Mouse (Mus musculus): Measurements from ENCODE around the gene Olfr874. TPM values are rescaled to one million over a fixed set of nuclear protein-coding genes. Genes with fewer than 3 reads are reported as not detected.

Gene Olfr874
- polyA plus RNA-seq (2015; fragmentation: Nextera tagmentation; extraction: Ambion mirVana), result 0.10 TPM in 1 of 2 replicates, not detected in the other

- Histone ChIP-seq H3K9ac (no peak within 1 kb of the TSS), H3K27me3 (no peaks in the 10 kb centered on the region), H3K36me3 (no peaks in the 10 kb centered on the region), H3K4me2 (no peak within 1 kb of the TSS), H3K4me3 (no peak within 1 kb of the TSS), H3K9me3 (no peaks in the 10 kb centered on the region), H3K4me1 (no peaks in the 10 kb centered on the region), H3K27ac (no peak within 1 kb of the TSS)
- ATAC-seq (ENCODE audit: insufficient number of reproducible peaks, insufficient read depth, low FRiP score, low TSS enrichment, low read depth), result no peak
Observed at GRCm38 (mm10) chr9:37744806-37745205, at the start of gene Olfr874. Gene Olfr874, plus strand, starts transcription at chr9:37745106.

- Histone ChIP-seq H3K36me3 (no peaks in the 10 kb centered on the region), H3K9me3 (no peaks in the 10 kb centered on the region), H3K27me3 (no peaks in the 10 kb centered on the region), H3K9ac (no peak within 1 kb of the TSS), H3K27ac (no peak within 1 kb of the TSS), H3K4me2 (no peak within 1 kb of the TSS), H3K4me1 (no peaks in the 10 kb centered on the region), H3K4me3 (no peak within 1 kb of the TSS)
- WGBS, result 91% methylated on average over 1 of the region's 1 CpGs
- no peak for ATAC-seq (ENCODE audit: insufficient number of reproducible peaks, insufficient read depth, low FRiP score, low TSS enrichment, low read depth)
Observed at GRCm38 (mm10) chr9:37716150-37716549, 28.8 kb upstream of the Olfr874 start, which contains the start of gene Olfr160. Gene Olfr160, minus strand, starts transcription at chr9:37716250.

GRCm38 (mm10) chr9:37734310-37734709 lies 10.6 kb upstream of the Olfr874 start:
- ATAC-seq (ENCODE audit: insufficient number of reproducible peaks, insufficient read depth, low FRiP score, low TSS enrichment, low read depth), result no peak

GRCm38 (mm10) chr9:37750319-37751075 lies 5.6 kb downstream of the Olfr874 start:
- Histone ChIP-seq H3K9ac (no peak overlapping the region), H3K27me3 (no peaks in the 10 kb centered on the region), H3K27ac (no peak overlapping the region), H3K9me3 (no peaks in the 10 kb centered on the region), H3K4me2 (no peak overlapping the region), H3K4me3 (no peak overlapping the region), H3K36me3 (no peaks in the 10 kb centered on the region), H3K4me1 (no peaks in the 10 kb centered on the region)
- ATAC-seq (ENCODE audit: insufficient number of reproducible peaks, insufficient read depth, low FRiP score, low TSS enrichment, low read depth), result no peak
- WGBS, result 36% methylated on average over 7 of the region's 7 CpGs

More at GRCm38 (mm10) chr9:37734310-37734709, 10.6 kb upstream of the Olfr874 start:
- no peaks in the 10 kb centered on the region for H3K4me1 ChIP-seq
- no peak overlapping the region for H3K9ac ChIP-seq
- no peaks in the 10 kb centered on the region for H3K9me3 ChIP-seq
- no peaks in the 10 kb centered on the region for H3K36me3 ChIP-seq
- no peak overlapping the region for H3K4me3 ChIP-seq
- no peak overlapping the region for H3K27ac ChIP-seq
- no peak overlapping the region for H3K4me2 ChIP-seq
- WGBS, result 82% methylated on average over 1 of the region's 1 CpGs
- no peaks in the 10 kb centered on the region for H3K27me3 ChIP-seq

- ATAC-seq (ENCODE audit: insufficient number of reproducible peaks, insufficient read depth, low FRiP score, low TSS enrichment, low read depth), result no peak
- WGBS, result 60% methylated on average over 2 of the region's 2 CpGs
Observed at GRCm38 (mm10) chr9:37751467-37751866, 6.6 kb downstream of the Olfr874 start.

GRCm38 (mm10) chr9:37752006-37752405 lies 7.1 kb downstream of the Olfr874 start:
- Histone ChIP-seq H3K9me3 (no peaks in the 10 kb centered on the region), H3K27ac (no peak overlapping the region), H3K36me3 (no peaks in the 10 kb centered on the region), H3K4me1 (no peaks in the 10 kb centered on the region), H3K4me2 (no peak overlapping the region), H3K27me3 (no peaks in the 10 kb centered on the region), H3K4me3 (no peak overlapping the region), H3K9ac (no peak overlapping the region)
- WGBS, result 67% methylated on average over 4 of the region's 4 CpGs
- no peak for ATAC-seq (ENCODE audit: insufficient number of reproducible peaks, insufficient read depth, low FRiP score, low TSS enrichment, low read depth)

More at GRCm38 (mm10) chr9:37751467-37751866, 6.6 kb downstream of the Olfr874 start:
- H3K9me3 ChIP-seq, result no peaks in the 10 kb centered on the region
- H3K9ac ChIP-seq, result no peak overlapping the region
- H3K36me3 ChIP-seq, result no peaks in the 10 kb centered on the region
- H3K27ac ChIP-seq, result no peak overlapping the region
- H3K27me3 ChIP-seq, result no peaks in the 10 kb centered on the region
- no peak overlapping the region for H3K4me3 ChIP-seq
- H3K4me2 ChIP-seq, result no peak overlapping the region
- no peaks in the 10 kb centered on the region for H3K4me1 ChIP-seq

GRCm38 (mm10) chr9:37761728-37762127 lies 16.8 kb downstream of the Olfr874 start:
- no peaks in the 10 kb centered on the region for H3K36me3 ChIP-seq
- H3K4me2 ChIP-seq, result no peak overlapping the region
- WGBS, result 85% methylated on average over 2 of the region's 2 CpGs
- H3K9me3 ChIP-seq, result no peaks in the 10 kb centered on the region
- H3K27me3 ChIP-seq, result no peaks in the 10 kb centered on the region
- H3K27ac ChIP-seq, result no peak overlapping the region
- H3K4me1 ChIP-seq, result no peaks in the 10 kb centered on the region
- ATAC-seq (ENCODE audit: insufficient number of reproducible peaks, insufficient read depth, low FRiP score, low TSS enrichment, low read depth), result no peak
- no peak overlapping the region for H3K9ac ChIP-seq
- H3K4me3 ChIP-seq, result no peak overlapping the region

- H3K36me3 ChIP-seq, result no peaks in the 10 kb centered on the region
- H3K9ac ChIP-seq, result no peak overlapping the region
- no peak overlapping the region for H3K27ac ChIP-seq
- no peak for ATAC-seq (ENCODE audit: insufficient number of reproducible peaks, insufficient read depth, low FRiP score, low TSS enrichment, low read depth)
- no peaks in the 10 kb centered on the region for H3K4me1 ChIP-seq
- WGBS, result 61% methylated on average over 2 of the region's 2 CpGs
- no peak overlapping the region for H3K4me2 ChIP-seq
- H3K27me3 ChIP-seq, result no peaks in the 10 kb centered on the region
- H3K9me3 ChIP-seq, result no peaks in the 10 kb centered on the region
- H3K4me3 ChIP-seq, result no peak overlapping the region
Observed at GRCm38 (mm10) chr9:37762541-37762940, 17.6 kb downstream of the Olfr874 start.

- no peaks in the 10 kb centered on the region for H3K36me3 ChIP-seq
- no peak overlapping the region for H3K27ac ChIP-seq
- H3K4me2 ChIP-seq, result no peak overlapping the region
- 69% methylated on average over 2 of the region's 2 CpGs for WGBS
- no peaks in the 10 kb centered on the region for H3K9me3 ChIP-seq
- H3K4me1 ChIP-seq, result no peaks in the 10 kb centered on the region
- no peak overlapping the region for H3K9ac ChIP-seq
- ATAC-seq (ENCODE audit: insufficient number of reproducible peaks, insufficient read depth, low FRiP score, low TSS enrichment, low read depth), result no peak
- no peaks in the 10 kb centered on the region for H3K27me3 ChIP-seq
- H3K4me3 ChIP-seq, result no peak overlapping the region
Observed at GRCm38 (mm10) chr9:37770661-37771060, 25.8 kb downstream of the Olfr874 start.

- H3K4me3 ChIP-seq, result no peak within 1 kb of the TSS
- no peak for ATAC-seq (ENCODE audit: insufficient number of reproducible peaks, insufficient read depth, low FRiP score, low TSS enrichment, low read depth)
- WGBS, result 49% methylated on average over 2 of the region's 2 CpGs
- H3K36me3 ChIP-seq, result no peaks in the 10 kb centered on the region
- H3K27me3 ChIP-seq, result no peaks in the 10 kb centered on the region
- H3K4me1 ChIP-seq, result no peaks in the 10 kb centered on the region
- no peak within 1 kb of the TSS for H3K4me2 ChIP-seq
- no peaks in the 10 kb centered on the region for H3K9me3 ChIP-seq
- no peak within 1 kb of the TSS for H3K9ac ChIP-seq
- H3K27ac ChIP-seq, result no peak within 1 kb of the TSS
Observed at GRCm38 (mm10) chr9:37771759-37772158, 26.9 kb downstream of the Olfr874 start, which contains the start of gene Olfr875. Gene Olfr875, plus strand, starts transcription at chr9:37771857.

- WGBS, result 5% methylated on average over 7 of the region's 7 CpGs
- Histone ChIP-seq H3K9me3 (no peaks in the 10 kb centered on the region), H3K4me2 (peak overlapping the region; percentile 57), H3K9ac (peak overlapping the region; percentile 66), H3K27ac (peak overlapping the region; percentile 75), H3K36me3 (no peaks in the 10 kb centered on the region), H3K27me3 (no peaks in the 10 kb centered on the region), H3K4me3 (peak overlapping the region; percentile 30), H3K4me1 (peaks cover 6% of the 10 kb centered on the region)
- ATAC-seq (ENCODE audit: insufficient number of reproducible peaks, insufficient read depth, low FRiP score, low TSS enrichment, low read depth), result peak; percentile 59
Observed at GRCm38 (mm10) chr9:37782766-37783260, 37.9 kb downstream of the Olfr874 start.

All from embryonic facial prominence, embryonic 13.5 days (tissue).